Mouse (Mus musculus): ENCODE results near the gene Gpr171.
A peak's percentile ranks its signal among the peaks of the same experiment; 100 is the strongest.
"Not testable (repeated sequence)": the region's sequence is repeated elsewhere in the genome, so short reads cannot be mapped to it uniquely, and the experiment has no call there.

The Gpr171 gene

DNA sequence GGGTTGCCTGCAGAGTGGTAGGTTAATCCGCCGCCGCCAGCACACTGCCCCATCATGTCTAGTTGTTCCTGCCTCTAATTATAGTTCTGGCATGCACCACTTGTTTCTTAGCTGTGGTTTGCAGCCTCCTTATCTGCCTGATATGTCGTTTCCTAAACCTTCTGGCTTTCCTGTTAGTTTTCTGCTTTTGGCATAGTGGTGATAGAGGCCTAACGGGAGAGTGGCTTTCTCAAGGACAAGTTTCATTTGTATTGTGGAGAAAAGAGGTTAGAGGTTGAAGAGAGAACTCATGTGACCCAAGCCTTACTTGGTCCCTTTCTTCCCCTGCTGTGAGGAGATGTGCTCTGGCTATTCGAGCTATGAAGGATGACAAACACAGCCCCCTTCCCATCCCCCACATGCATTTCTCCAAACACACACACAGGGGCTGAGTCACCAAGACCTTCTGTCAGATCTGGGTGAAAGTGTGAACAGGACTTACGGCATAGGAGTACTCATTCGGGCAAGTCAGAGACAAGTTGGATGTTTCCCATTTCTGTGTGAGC, 12.4 kb upstream of the Gpr171 start:
- DNase-seq (ENCODE audit: low spot score in 2 of 2): no peak

DNA sequence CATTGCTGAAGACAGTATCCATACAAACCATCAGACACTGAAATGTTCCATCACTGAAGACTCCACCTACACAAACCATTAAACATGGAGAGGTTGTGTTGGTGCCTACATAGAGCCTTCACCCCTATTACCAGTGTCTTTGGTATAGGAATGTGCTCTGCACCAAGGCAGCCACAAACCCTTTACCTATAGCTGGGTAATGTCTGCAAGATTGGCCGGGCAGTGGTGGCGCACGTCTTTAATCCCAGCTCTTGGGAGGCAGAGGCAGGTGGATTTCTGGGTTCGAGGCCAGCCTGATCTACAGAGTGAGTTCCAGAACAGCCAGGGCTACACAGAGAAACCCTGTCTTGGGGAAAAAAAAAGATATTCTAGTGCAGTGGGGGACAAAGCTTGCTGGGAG, 11.7 kb upstream of the Gpr171 start:
- DNase-seq (ENCODE audit: low spot score in 2 of 2): not testable (repeated sequence)

GRCm38 (mm10) chr3:59111944-59112343, 10.3 kb upstream of the Gpr171 start:
- DNase-seq (ENCODE audit: low spot score in 2 of 2): no peak

GRCm38 (mm10) chr3:59109834-59110233, 8.2 kb upstream of the Gpr171 start:
- not testable (repeated sequence) for DNase-seq (ENCODE audit: low spot score in 2 of 2)

GRCm38 (mm10) chr3:59107439-59107838, 5.8 kb upstream of the Gpr171 start:
- no peak for DNase-seq (ENCODE audit: low spot score in 2 of 2)

- no peak for DNase-seq (ENCODE audit: low spot score in 2 of 2)
Observed at GRCm38 (mm10) chr3:59104462-59104861, 2.8 kb upstream of the Gpr171 start.

GRCm38 (mm10) chr3:59102146-59102545, 525 bp upstream of the Gpr171 start:
- no peak for DNase-seq (ENCODE audit: low spot score in 2 of 2)

DNA sequence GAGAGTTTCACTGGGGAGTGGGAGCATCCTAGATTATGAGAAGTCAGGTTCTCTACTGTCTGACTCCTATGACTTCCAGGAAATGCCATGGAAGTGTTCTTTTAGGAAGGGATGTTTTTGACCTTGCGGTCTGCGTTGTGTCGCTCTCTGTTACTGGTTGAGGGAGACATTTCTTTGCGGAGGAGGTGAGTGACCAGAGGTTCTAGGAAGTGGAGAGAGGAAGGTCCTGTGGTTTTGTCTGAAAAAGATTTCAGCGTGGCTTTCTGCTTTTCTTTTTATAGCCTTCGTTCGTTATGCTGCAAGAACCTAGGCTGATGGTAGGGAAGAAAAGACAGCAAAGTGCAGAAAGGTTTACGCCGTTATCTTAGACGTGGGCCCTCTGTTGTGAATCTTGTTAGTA, 3.1 kb downstream of the Gpr171 start:
- DNase-seq (ENCODE audit: low spot score in 2 of 2): no peak

GRCm38 (mm10) chr3:59097421-59097820, 4.2 kb downstream of the Gpr171 start:
- DNase-seq (ENCODE audit: low spot score in 2 of 2): no peak

GRCm38 (mm10) chr3:59092702-59093101, 8.9 kb downstream of the Gpr171 start:
- no peak for DNase-seq (ENCODE audit: low spot score in 2 of 2)

- peak in 1 of 2 experiments; percentile 57 for DNase-seq (ENCODE audit: low spot score in 2 of 2)
Observed at GRCm38 (mm10) chr3:59080919-59081318, 20.7 kb downstream of the Gpr171 start.

GRCm38 (mm10) chr3:59080293-59080916, 21.2 kb downstream of the Gpr171 start:
- DNase-seq (ENCODE audit: low spot score in 2 of 2): no peak

DNA sequence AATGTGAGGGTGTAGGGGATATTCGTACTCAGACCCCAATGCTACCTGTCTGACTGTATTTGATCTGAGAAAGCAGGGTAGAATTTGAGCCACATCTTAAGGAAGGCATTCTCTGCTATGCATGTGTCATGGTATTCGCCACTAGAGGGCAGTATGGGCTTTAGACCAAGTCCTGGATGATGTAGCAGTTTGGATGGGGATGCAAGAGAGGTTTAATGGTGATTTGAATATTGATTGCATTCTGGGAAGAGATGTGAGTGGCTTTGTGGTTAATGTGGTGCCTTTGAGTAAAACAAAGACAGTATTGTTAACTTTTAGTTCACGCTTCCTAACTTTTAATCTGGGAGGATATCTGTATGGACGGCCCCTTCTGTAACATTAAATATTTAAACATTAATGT, 22.3 kb downstream of the Gpr171 start:
- DNase-seq (ENCODE audit: low spot score in 2 of 2): peak; percentile 31 to 70

DNA sequence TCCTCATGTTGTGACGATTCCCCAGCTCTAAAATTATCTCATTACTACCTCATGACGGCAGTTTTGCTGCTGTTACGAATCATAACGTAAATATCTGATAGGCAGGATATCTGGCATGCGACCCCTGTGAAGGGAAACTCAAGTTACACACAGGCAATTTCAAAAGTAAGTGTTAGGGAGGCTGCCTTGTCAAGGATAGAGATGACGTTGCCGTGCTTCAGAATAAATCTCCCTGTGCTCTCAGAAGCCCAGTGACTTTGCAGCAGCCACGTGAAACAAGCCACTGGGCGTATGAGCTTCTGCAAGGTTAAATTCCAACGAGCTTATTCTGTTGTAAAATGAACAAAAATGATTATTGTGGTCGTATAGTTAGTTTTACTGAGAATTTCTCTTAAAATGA, 23.0 kb downstream of the Gpr171 start:
- DNase-seq (ENCODE audit: low spot score in 2 of 2): no peak

DNA sequence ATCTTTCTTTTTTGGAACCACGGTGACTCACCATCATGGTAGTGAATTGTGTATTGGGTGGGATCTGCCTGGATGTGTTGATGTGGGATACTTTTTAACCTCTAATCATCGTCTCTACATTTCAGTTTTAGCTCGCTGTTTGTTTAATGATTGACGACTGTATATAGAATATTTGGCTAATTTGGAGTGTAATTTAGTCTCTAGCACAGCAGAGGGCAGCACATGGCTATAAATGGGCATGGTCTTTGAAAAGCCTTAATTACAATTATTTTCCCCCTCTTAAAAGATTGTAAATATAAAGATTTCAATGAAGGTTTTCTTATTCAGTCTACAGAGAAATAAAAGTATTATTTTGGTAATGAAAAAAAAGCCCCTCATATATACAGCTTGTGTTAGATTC, 24.3 kb downstream of the Gpr171 start:
- peak in 1 of 2 experiments; percentile 34 for DNase-seq (ENCODE audit: low spot score in 2 of 2)

- DNase-seq (ENCODE audit: low spot score in 2 of 2): not testable (repeated sequence)
Observed at GRCm38 (mm10) chr3:59069071-59069470, 32.5 kb downstream of the Gpr171 start.

DNA sequence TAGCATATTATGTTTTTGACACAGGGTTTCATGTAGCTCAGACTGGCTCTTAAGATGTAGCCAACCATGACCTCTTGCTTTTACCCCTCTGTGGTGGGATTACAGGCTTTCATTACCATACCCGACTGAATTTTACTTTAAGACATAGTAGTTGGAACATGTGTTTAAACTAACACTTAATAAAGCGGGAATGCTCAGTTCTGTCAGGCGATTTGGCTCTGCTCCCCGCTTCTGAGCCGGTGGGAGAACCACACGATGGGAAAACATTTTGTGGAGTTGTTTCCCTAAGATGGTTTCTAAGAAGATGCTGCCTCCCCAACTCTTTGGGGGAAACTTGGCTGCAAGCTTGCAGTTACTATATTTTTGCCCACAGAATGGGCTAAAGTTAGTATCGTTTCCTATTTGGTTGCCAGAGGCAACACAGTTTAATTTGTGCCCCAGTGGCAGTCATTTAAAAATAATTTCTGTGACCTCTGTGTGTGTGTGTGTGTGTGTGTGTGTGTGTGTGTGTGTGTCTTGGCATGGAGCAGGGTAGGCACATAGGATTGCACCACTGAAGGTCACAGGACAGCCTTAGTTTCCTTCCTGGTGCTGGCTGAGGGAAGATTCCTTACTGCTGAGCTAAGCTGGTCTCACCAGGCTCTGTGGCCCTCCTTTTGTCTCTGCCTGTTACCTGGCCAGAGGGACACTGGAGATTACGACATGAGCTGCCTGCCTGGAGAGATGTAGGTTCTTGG, 34.9 kb downstream of the Gpr171 start:
- no peak for DNase-seq (ENCODE audit: low spot score in 2 of 2)

DNA sequence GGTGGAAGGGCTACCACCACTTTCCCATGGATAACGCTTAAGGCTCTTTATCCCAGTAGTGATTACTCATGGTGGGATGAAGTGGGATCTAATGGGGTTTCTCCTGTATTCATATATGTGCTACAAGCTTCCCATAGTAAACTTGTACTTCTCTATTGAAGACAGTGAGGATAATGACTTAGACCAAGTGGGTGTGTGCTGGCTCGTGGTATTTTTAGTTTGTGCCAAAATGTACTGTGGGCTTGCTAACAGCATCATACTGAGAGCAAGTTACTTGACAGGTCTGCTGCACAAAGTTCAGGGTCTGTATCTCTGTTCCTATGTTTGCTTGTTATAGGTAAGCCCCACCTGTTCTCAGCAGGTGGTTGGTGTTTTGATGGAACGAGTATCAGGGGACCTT, 35.7 kb downstream of the Gpr171 start:
- DNase-seq (ENCODE audit: low spot score in 2 of 2): no peak

GRCm38 (mm10) chr3:59063431-59063830, 38.2 kb downstream of the Gpr171 start:
- DNase-seq (ENCODE audit: low spot score in 2 of 2): no peak

DNA sequence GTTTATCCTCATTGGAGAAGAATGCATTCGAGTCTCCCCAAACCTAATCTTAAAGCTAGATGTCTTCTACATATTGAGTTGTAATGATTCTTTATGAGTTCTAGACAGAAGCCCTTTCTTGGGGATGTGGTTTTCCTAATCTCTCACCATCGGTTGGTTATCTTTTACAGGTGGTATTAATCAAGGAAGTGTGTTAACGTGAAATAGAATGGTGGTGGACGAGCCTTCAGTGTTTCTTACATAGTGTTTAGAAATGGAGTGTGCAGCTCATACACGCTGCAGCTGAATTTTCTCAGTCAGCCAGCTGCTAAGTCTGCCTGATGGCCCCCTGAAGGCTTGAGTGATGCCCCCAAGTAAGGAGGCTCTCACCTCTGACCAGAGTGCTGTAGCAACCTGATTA, 39.5 kb downstream of the Gpr171 start:
- DNase-seq (ENCODE audit: low spot score in 2 of 2): no peak

DNA sequence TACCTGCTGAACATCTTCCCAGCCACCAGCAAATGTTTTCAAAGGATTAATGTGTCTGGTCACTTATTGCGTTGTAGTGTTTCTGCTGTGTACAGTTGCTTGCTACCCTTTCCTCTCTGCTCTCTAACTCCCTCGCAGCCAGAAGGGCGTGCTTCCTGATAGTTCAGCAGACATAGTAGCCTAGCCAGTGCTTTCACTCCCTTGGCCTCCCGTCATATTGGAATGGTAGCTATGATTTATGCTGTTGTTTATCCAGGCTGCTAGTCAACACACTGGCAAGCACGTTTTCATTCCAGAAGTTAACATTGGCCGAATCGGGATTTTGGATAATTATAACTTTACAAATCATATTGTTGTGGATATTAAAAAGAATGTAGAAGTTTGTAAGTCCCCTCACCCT, 41.5 kb downstream of the Gpr171 start:
- no peak for DNase-seq (ENCODE audit: low spot score in 2 of 2)

- DNase-seq (ENCODE audit: low spot score in 2 of 2): peak; percentile 32 to 48
Observed at GRCm38 (mm10) chr3:59059022-59059541, 42.5 kb downstream of the Gpr171 start.
